Mouse (Mus musculus) thymus, adult 2 months (tissue): ENCODE data around the gene Dpysl4. TPM values are rescaled to one million over a fixed set of nuclear protein-coding genes. Genes with fewer than 3 reads are reported as not detected.

Experiments used
- DNase-seq: peaks from one replicate; pipeline ENCODE4 v3.0.0; 2021
- H3K27ac ChIP-seq: fragments of 200-500 bp; 2 replicates; pipeline ENCODE4 v1.5.1; 2012; ENCODE audit warnings: low read length, control low read depth; ENCODE audit not compliant: control insufficient read depth, insufficient read depth
- H3K27me3 ChIP-seq: fragments of 200-500 bp; 2 replicates; pipeline ENCODE4 v1.6.1; 2012; ENCODE audit warnings: mild to moderate bottlenecking, low read length, moderate library complexity, mixed read lengths; ENCODE audit not compliant: control insufficient read depth, insufficient read depth
- H3K36me3 ChIP-seq: fragments of 200-500 bp; 2 replicates; pipeline ENCODE4 v1.6.1; 2012; ENCODE audit warnings: mild to moderate bottlenecking, low read length, moderate library complexity; ENCODE audit not compliant: control insufficient read depth, insufficient read depth
- H3K4me1 ChIP-seq: fragments of 200-500 bp; replicated peaks from 2 replicates; pipeline ENCODE4 v1.6.1; 2012; ENCODE audit warnings: low read length; ENCODE audit not compliant: control insufficient read depth, insufficient read depth
- H3K4me3 ChIP-seq: fragments of 200-500 bp; 2 replicates; pipeline ENCODE4 v1.5.1; 2012; ENCODE audit warnings: mild to moderate bottlenecking, low read length, control low read depth, moderate library complexity; ENCODE audit not compliant: control insufficient read depth, insufficient read depth
- CTCF ChIP-seq: fragments of 200-500 bp; IDR thresholded peaks from 2 replicates; pipeline ENCODE4 v1.5.1; 2012; ENCODE audit warnings: mild to moderate bottlenecking, control low read depth, low read length, moderate library complexity, borderline replicate concordance; ENCODE audit not compliant: control insufficient read depth, poor library complexity, insufficient read depth; ENCODE audit errors: extremely low read depth
- POLR2A ChIP-seq: fragments of 200-500 bp; IDR thresholded peaks from 2 replicates; pipeline ENCODE4 v1.6.1; 2012; ENCODE audit warnings: mild to moderate bottlenecking, low read length, control low read depth, moderate library complexity; ENCODE audit not compliant: control insufficient read depth, poor library complexity, insufficient read depth; ENCODE audit errors: extremely low read depth
- WGBS: fragments of 180-500 bp; shearing (Covaris S2); methylation state at CpG from one replicate; pipeline ENCODE4 v1.1.7; 2018; 5-methylcytosine and 5-hydroxymethylcytosine counted together
- polyA plus RNA-seq: library from polyadenylated mRNA; depleted of rRNA; stranded (reverse); fragments of >200 nt; gene quantifications from 2 replicates; pipeline ENCODE4 v1.2.3, GENCODE M21; 2012

Dpysl4 gene
- polyA plus RNA-seq, 1 experiment: 0.84 TPM

DNA sequence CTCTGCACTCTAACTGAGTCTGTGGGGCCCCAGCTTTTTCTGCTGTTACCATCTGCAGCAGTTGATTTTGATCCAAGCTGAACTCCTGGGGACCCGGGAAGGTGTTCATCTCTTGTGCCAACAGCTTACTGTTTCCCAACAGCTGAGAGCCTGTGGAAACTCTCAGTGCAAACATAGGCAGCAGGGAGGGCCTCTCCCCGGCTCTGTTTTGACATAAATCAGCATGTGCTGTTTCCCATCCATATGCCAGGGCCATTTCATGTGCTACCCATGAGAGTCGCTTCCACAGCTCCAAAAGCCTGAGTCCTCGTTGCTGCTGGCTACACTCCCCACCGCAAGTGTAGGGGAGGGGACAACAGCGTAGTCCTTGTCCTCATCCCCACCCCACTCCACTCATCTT, 7.6 kb upstream of the Dpysl4 start:
- WGBS: 82% methylated on average over 6 of the region's 6 CpGs
- no peak for DNase-seq
- TF ChIP-seq CTCF: no peak
- TF ChIP-seq POLR2A: no peak
- no peak overlapping the region for H3K27ac ChIP-seq
- H3K4me3 ChIP-seq: no peak overlapping the region
- H3K27me3 ChIP-seq: no peaks in the 10 kb centered on the region
- H3K4me1 ChIP-seq: no peaks in the 10 kb centered on the region
- no peaks in the 10 kb centered on the region for H3K36me3 ChIP-seq

DNA sequence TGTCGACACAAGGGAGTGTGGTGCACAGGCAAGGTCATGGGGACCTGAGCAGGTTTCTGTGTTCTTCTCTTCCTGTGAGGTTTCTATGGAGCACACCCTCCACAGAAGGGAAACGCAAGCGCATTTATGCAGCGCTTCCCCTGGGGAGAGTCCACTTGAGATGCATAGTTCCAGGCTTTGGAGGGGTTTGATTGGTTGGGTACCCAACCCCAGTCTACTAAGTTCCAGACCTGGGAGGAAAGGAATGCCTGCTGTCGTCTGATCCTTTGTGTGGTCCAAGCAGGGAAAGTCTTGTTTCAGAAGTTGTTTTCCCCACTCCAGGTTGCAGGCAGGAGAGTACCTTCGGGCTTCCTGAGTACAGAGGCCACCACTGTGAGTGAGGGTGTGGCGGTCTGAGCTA, 6.7 kb upstream of the Dpysl4 start:
- no peak for DNase-seq
- no peaks in the 10 kb centered on the region for H3K27me3 ChIP-seq
- TF ChIP-seq POLR2A: no peak
- no peak for TF ChIP-seq CTCF
- H3K4me3 ChIP-seq: no peak overlapping the region
- no peaks in the 10 kb centered on the region for H3K4me1 ChIP-seq
- H3K36me3 ChIP-seq: no peaks in the 10 kb centered on the region
- 84% methylated on average over 7 of the region's 7 CpGs for WGBS
- no peak overlapping the region for H3K27ac ChIP-seq

DNA sequence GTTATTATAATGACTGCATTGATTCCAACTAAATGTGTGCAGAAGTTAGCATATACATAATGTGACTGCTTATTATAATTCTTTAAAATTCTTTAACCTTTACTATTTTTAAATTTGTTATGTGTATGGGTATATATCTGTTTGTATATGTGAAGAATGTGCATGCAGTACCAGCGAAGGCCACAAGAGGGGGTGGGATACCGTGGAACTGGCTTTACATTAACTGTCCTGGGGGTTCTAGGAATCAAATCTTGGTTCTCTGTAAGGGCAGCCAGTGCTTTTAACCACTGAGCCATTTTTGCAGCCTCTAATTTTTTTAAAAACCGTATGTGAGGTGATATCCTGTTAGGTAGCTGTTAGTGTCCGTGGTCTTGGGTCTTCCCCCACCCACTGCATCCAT, 5.1 kb upstream of the Dpysl4 start:
- 70% methylated on average over 4 of the region's 4 CpGs for WGBS

DNA sequence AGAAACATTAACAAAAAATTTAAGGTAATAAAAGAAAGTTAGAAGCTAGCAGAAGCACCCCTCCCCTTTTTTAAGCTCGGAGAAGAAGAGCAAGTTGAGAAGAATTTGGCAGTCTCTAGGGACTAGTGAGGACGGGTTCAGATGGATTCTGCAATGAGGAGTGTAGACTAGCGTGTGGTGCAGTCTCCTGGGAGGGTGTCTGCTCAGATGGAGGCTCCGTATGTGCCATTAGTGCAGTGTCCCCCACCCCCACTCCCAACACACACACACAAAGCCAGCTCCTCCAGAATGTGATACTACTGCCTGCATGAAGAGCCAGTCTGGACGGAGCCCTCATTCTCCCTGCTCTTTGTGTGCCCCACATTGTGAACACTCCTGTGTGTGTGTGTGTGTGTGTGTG, 4.6 kb upstream of the Dpysl4 start:
- H3K27me3 ChIP-seq: peaks cover under 1% of the 10 kb centered on the region; the same call in 1 of the 2 replicates
- WGBS: 86% methylated on average over 5 of the region's 5 CpGs

More for the DNA sequence above, 5.1 kb upstream of the Dpysl4 start:
- Histone ChIP-seq H3K27ac (no peak overlapping the region), H3K4me3 (no peak overlapping the region), H3K4me1 (no peaks in the 10 kb centered on the region), H3K27me3 (no peaks in the 10 kb centered on the region; the same call in 1 of the 2 replicates), H3K36me3 (no peaks in the 10 kb centered on the region)
- TF ChIP-seq POLR2A (no peak), CTCF (no peak)
- no peak for DNase-seq

DNA sequence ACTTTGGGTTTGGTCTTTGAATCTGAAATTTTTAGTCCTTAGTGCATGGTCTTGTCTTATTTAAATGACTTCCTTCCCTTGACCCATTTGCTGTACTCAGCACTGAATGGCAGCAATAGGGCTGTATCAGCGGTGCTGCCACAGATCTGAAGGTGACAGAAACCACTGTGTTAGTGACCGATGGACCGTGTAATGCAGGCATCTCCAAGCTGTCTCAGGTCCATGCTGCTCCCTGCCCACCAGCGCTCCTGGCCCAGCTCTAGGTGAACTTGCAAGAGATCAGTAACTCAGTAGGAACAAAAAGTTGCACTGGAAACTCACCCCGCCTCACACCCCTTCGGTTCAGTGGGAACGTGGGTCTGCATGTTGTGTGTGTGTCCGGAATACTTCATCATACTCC, 3.5 kb upstream of the Dpysl4 start:
- Histone ChIP-seq H3K27ac (no peak overlapping the region), H3K4me3 (no peak overlapping the region), H3K36me3 (no peaks in the 10 kb centered on the region), H3K4me1 (no peaks in the 10 kb centered on the region), H3K27me3 (peaks cover 3% of the 10 kb centered on the region; the same call in 1 of the 2 replicates)
- WGBS: 88% methylated on average over 8 of the region's 8 CpGs
- DNase-seq: no peak
- TF ChIP-seq POLR2A (no peak), CTCF (no peak)

More for the DNA sequence above, 4.6 kb upstream of the Dpysl4 start:
- H3K36me3 ChIP-seq: no peaks in the 10 kb centered on the region
- TF ChIP-seq POLR2A (no peak), CTCF (no peak)
- no peaks in the 10 kb centered on the region for H3K4me1 ChIP-seq
- H3K4me3 ChIP-seq: no peak overlapping the region
- H3K27ac ChIP-seq: no peak overlapping the region
- no peak for DNase-seq

DNA sequence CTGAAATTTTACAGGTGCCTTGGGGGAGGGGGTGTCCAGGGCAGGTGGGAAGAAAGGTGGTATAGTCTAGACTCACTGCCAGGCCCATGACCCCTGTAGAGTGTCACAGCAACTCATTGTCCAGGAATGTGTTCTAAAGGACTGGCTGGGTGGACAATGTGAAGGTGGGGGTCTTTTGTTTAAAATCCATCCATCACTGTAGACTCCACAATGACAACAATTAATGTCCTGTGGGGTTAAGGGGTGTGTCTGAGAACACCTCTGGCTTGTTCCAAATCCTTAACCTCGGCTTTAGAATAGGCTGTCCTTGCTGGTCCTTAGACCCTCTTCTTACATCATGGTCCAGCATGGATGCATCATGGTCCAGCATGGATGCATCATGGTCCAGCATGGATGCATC, 1.5 kb upstream of the Dpysl4 start:
- no peaks in the 10 kb centered on the region for H3K4me1 ChIP-seq
- no peak overlapping the region for H3K4me3 ChIP-seq
- TF ChIP-seq POLR2A: no peak
- TF ChIP-seq CTCF: no peak
- H3K36me3 ChIP-seq: no peaks in the 10 kb centered on the region
- H3K27ac ChIP-seq: no peak overlapping the region
- H3K27me3 ChIP-seq: peaks cover 3% of the 10 kb centered on the region; the same call in 1 of the 2 replicates
- 81% methylated on average over 1 of the region's 1 CpGs for WGBS
- DNase-seq: no peak
